In genomic region chr19:11791825-11792224, GRCm38 (mm10) we compare ENCODE assay signal across 31 mouse cellular contexts. TPM values are rescaled to one million over a fixed set of nuclear protein-coding genes. Genes with fewer than 3 reads are reported as not detected.
DNase-seq lines count a peak whose midpoint lies in the region; TF ChIP-seq lines count a peak whose summit lies in the region.
"Had no signal": no experiment of that assay in that cellular context is flagged by ENCODE, and none has a peak within 500 bp of the region (broad histone marks: within the 10 kb centered on the region; RNA-seq: fewer than 3 reads in every experiment).

No protein-coding gene starts in this region.

- peak overlapping the region; percentile 11; the same call in 1 of the 2 replicates for H3K9ac ChIP-seq in CH12.LX (ENCODE audit: insufficient read depth, low read depth)
- H3K9ac ChIP-seq: embryonic facial prominence, embryonic 13.5 days; embryonic facial prominence, embryonic 15.5 days; forebrain, embryonic 12.5 days had no signal

- in situ Hi-C loops in CH12.LX (cut with MboI; ENCODE audit: low pct_ligation_motif_present, low pct_unique_long_range_greater_than_20kb, low sequenced_read_pairs) = no loop called here

- peaks cover 4 to 9% of the 10 kb centered on the region in 2 experiments; a peak in 2 of 4 replicates for H3K4me1 ChIP-seq in CH12.LX (ENCODE audit: control insufficient read depth in 1 of 2, insufficient read depth in 2 of 2)
- H3K4me1 ChIP-seq: embryonic facial prominence, embryonic 13.5 days; embryonic facial prominence, embryonic 15.5 days; forebrain, embryonic 10.5 days; forebrain, embryonic 12.5 days had no signal

- H3K27me3 ChIP-seq in CH12.LX (replicated peaks) = no peaks in the 10 kb centered on the region
- H3K27me3 ChIP-seq: embryonic facial prominence, embryonic 13.5 days; embryonic facial prominence, embryonic 15.5 days; forebrain, embryonic 12.5 days; Patski had no signal

- TF ChIP-seq POLR2A in CH12.LX (IDR thresholded peaks at IDR 0.05; ENCODE audit: low read depth, low read length) = no peak

- H3K27ac ChIP-seq in CH12.LX (ENCODE audit: insufficient read depth, low read depth) = no peak overlapping the region
- H3K27ac ChIP-seq: embryonic facial prominence, embryonic 13.5 days; embryonic facial prominence, embryonic 15.5 days; forebrain, embryonic 10.5 days; forebrain, embryonic 12.5 days had no signal

- peak; percentile 22 for DNase-seq in heart, adult 11 months
- no peak for DNase-seq in heart, adult 9 months (ENCODE audit: low spot score in 2 of 2)
- DNase-seq in CH12.LX (ENCODE audit: extremely low read depth) (no peak), R1 (ENCODE audit: low read depth, low spot score) (peak; percentile 75)
- no peak for DNase-seq in cerebellum, adult 9-11 months
- no peak for DNase-seq in frontal cortex, postnatal 25 days (ENCODE audit: low spot score in 2 of 2)
- DNase-seq: adrenal gland, adult 8-10 months; adrenal gland, postnatal 14 days; adrenal gland, postnatal 36 days; B cell, adult 2 months; cerebellum, adult 11-12 months; cerebellum, adult 2 months; cerebellum, adult 9-10 months; cerebellum, postnatal 14 days; cerebellum, postnatal 36 days; embryo, embryonic 11 days had no signal

- dilution Hi-C loops in CH12.LX (cut with MboI; ENCODE audit: extremely low pct_ligation_motif_present, extremely low pct_unique_long_range_greater_than_20kb, low sequenced_read_pairs) = no loop called here

- peak overlapping the region; percentile 92 for H3K4me2 ChIP-seq in CH12.LX (ENCODE audit: insufficient read depth, low read depth, poor library complexity, severe bottlenecking)
- H3K4me2 ChIP-seq: embryonic facial prominence, embryonic 13.5 days; embryonic facial prominence, embryonic 15.5 days; forebrain, embryonic 12.5 days had no signal

- TF ChIP-seq EP300 in CH12.LX (IDR thresholded peaks at IDR 0.05; ENCODE audit: low read length) = no peak

- no peak for TF ChIP-seq RAD21 in CH12.LX (IDR thresholded peaks at IDR 0.05; ENCODE audit: low read depth, low read length)

- peak overlapping the region in 1 of 3 experiments; percentile 11 for H3K4me3 ChIP-seq in CH12.LX (replicated peaks in 1 of 3; ENCODE audit: low read depth in 2 of 3, low read length in 2 of 3, poor library complexity in 1 of 3)
- H3K4me3 ChIP-seq: embryonic facial prominence, embryonic 13.5 days; embryonic facial prominence, embryonic 15.5 days; erythroblast, embryonic 14.5 days; forebrain, embryonic 10.5 days; forebrain, embryonic 12.5 days had no signal

- no peaks in the 10 kb centered on the region for H3K79me2 ChIP-seq in CH12.LX (replicated peaks; ENCODE audit: control insufficient read depth, extremely low read depth, insufficient read depth, poor library complexity, severe bottlenecking)

- H3K36me3 ChIP-seq in CH12.LX (replicated peaks in 1 of 2; ENCODE audit: control insufficient read depth in 1 of 2, insufficient read depth in 1 of 2, low read length in 1 of 2) = no peaks in the 10 kb centered on the region
- H3K36me3 ChIP-seq: embryonic facial prominence, embryonic 13.5 days; embryonic facial prominence, embryonic 15.5 days; forebrain, embryonic 10.5 days; forebrain, embryonic 12.5 days; G1E had no signal

- H3K9me3 ChIP-seq in CH12.LX (replicated peaks; ENCODE audit: low read length) = no peaks in the 10 kb centered on the region
- H3K9me3 ChIP-seq: embryonic facial prominence, embryonic 13.5 days; embryonic facial prominence, embryonic 15.5 days; forebrain, embryonic 10.5 days; forebrain, embryonic 12.5 days; G1E had no signal

- TF ChIP-seq CTCF in CH12.LX (conservative IDR thresholded peaks at IDR 0.05 in 1 of 2, IDR thresholded peaks at IDR 0.05 in 1 of 2; ENCODE audit: low read depth in 2 of 2, low read length in 2 of 2) = no peak

TF ChIP-seq in CH12.LX, 34 proteins besides CTCF, POLR2A, EP300 and RAD21:
- no peak for TF ChIP-seq NRF1 (IDR thresholded peaks at IDR 0.05; ENCODE audit: low read depth, low read length)
- no peak for TF ChIP-seq ZMIZ1 (IDR thresholded peaks at IDR 0.05; ENCODE audit: low read depth, low read length)
- no peak for TF ChIP-seq ELF1 (IDR thresholded peaks at IDR 0.05; ENCODE audit: low read depth, low read length)
- no peak for TF ChIP-seq ETS1 (conservative IDR thresholded peaks at IDR 0.05; ENCODE audit: low read depth, low read length)
- TF ChIP-seq SMC3 (IDR thresholded peaks at IDR 0.05; ENCODE audit: low read depth, low read length) = no peak
- TF ChIP-seq MAX (IDR thresholded peaks at IDR 0.05; ENCODE audit: low read length) = no peak
- no peak for TF ChIP-seq USF1 (IDR thresholded peaks at IDR 0.05; ENCODE audit: low read depth, low read length)
- TF ChIP-seq E2F4 (IDR thresholded peaks at IDR 0.05; ENCODE audit: insufficient replicate concordance, low read depth, low read length) = no peak
- TF ChIP-seq MAFK (IDR thresholded peaks at IDR 0.05; ENCODE audit: insufficient replicate concordance, low read length) = no peak
- TF ChIP-seq USF2 (conservative IDR thresholded peaks at IDR 0.05; ENCODE audit: low read depth, low read length) = no peak
- no peak for TF ChIP-seq HCFC1 (IDR thresholded peaks at IDR 0.05; ENCODE audit: low read depth, low read length)
- no peak for TF ChIP-seq MEF2A (IDR thresholded peaks at IDR 0.05; ENCODE audit: borderline replicate concordance, low read depth, low read length)
- no peak for TF ChIP-seq IRF4 (IDR thresholded peaks at IDR 0.05; ENCODE audit: low read depth, low read length)
- no peak for TF ChIP-seq MYC (IDR thresholded peaks at IDR 0.05; ENCODE audit: low read depth, low read length)
- TF ChIP-seq GABPA (IDR thresholded peaks at IDR 0.05; ENCODE audit: insufficient replicate concordance, low read depth, low read length) = no peak
- no peak for TF ChIP-seq TCF12 (IDR thresholded peaks at IDR 0.05; ENCODE audit: low read depth, low read length)
- no peak for TF ChIP-seq TBP (conservative IDR thresholded peaks at IDR 0.05; ENCODE audit: low read depth, low read length)
- no peak for TF ChIP-seq KAT2A (IDR thresholded peaks at IDR 0.05; ENCODE audit: insufficient replicate concordance, low read length)
- no peak for TF ChIP-seq POLR2AphosphoS2 (IDR thresholded peaks at IDR 0.05; ENCODE audit: low read depth, low read length)
TF ChIP-seq in CH12.LX: peak in this region for 0.

RNA-seq across cellular contexts. Expression of gene Mrpl16, which starts 21.6 kb away (rescaled TPM):
- total RNA-seq in CH12.LX (2012; rRNA removed) (61.8 and 70.5 TPM in 2 replicates), CH12.LX (2014; rRNA removed) (74.7 and 77.3 TPM in 2 replicates)
- 72.8 and 79.1 TPM in 2 replicates for polyA plus RNA-seq in CH12.LX (2012; ENCODE audit: insufficient read length, low read depth)

RNA-seq across cellular contexts. Expression of gene Stx3, which starts 27.4 kb away (rescaled TPM):
- total RNA-seq in CH12.LX (2012; rRNA removed) (0.84 and 1.4 TPM in 2 replicates), CH12.LX (2014; rRNA removed) (0.16 TPM in 1 of 2 replicates, not detected in the other)
- polyA plus RNA-seq in CH12.LX (2012; ENCODE audit: insufficient read length, low read depth) = 4.7 and 5.0 TPM in 2 replicates
- polyA plus RNA-seq: erythroblast, embryonic 14.5 days; G1E had no signal

RNA-seq across cellular contexts. Expression of gene Gif, which starts 44.5 kb away (rescaled TPM):
- total RNA-seq in CH12.LX (2012; rRNA removed) (0.08 and 0.21 TPM in 2 replicates), CH12.LX (2014; rRNA removed) (0.20 and 0.28 TPM in 2 replicates)
- polyA plus RNA-seq in CH12.LX (2012; ENCODE audit: insufficient read length, low read depth) = 0.24 and 0.26 TPM in 2 replicates
- total RNA-seq: adrenal gland, adult 18-20 months; adrenal gland, adult 8-10 months; adrenal gland, postnatal 14 days; adrenal gland, postnatal 36 days; common myeloid progenitor, adult 5-6 weeks; G1E had no signal
- polyA plus RNA-seq: activated CD4-positive, CD25-positive, alpha-beta regulatory T cell, adult 4 months; CD4-positive, CD25-positive, alpha-beta regulatory T cell, adult 4 months; cerebellum, adult 2 months; embryonic facial prominence, embryonic 11.5 days; embryonic facial prominence, embryonic 13.5 days; embryonic facial prominence, embryonic 15.5 days; erythroblast, embryonic 14.5 days; forebrain, embryonic 10.5 days; forebrain, embryonic 12.5 days; forebrain, embryonic 14.5 days; forebrain, embryonic 16.5 days; frontal cortex, adult 2 months; G1E had no signal

RNA-seq across cellular contexts. Expression of gene Olfr1417, which starts 47.2 kb away (rescaled TPM):
- total RNA-seq in CH12.LX (2012; rRNA removed) (not detected in 2 replicates), CH12.LX (2014; rRNA removed) (not detected in 2 replicates)
- not detected in 2 replicates for polyA plus RNA-seq in CH12.LX (2012; ENCODE audit: insufficient read length, low read depth)
- total RNA-seq: adrenal gland, adult 18-20 months; adrenal gland, adult 8-10 months; adrenal gland, postnatal 14 days; adrenal gland, postnatal 36 days; common myeloid progenitor, adult 5-6 weeks had no signal
- polyA plus RNA-seq: activated CD4-positive, CD25-positive, alpha-beta regulatory T cell, adult 4 months; CD4-positive, CD25-positive, alpha-beta regulatory T cell, adult 4 months; cerebellum, adult 2 months; embryonic facial prominence, embryonic 11.5 days; embryonic facial prominence, embryonic 13.5 days; embryonic facial prominence, embryonic 15.5 days; erythroblast, embryonic 14.5 days; forebrain, embryonic 12.5 days; forebrain, embryonic 14.5 days; forebrain, embryonic 16.5 days; G1E had no signal

Comparison
In these comparisons a context has a peak if more than half of its experiments do, and no peak if none do; other contexts are left out.
1. DNase-seq: peak in heart, adult 11 months (single experiment) and R1 (single experiment); none in heart, adult 9 months (0 of 2), CH12.LX (single experiment), cerebellum, adult 9-11 months (single experiment) and frontal cortex, postnatal 25 days (0 of 2).